Mouse (Mus musculus) C2C12 (cell line): Measurements from ENCODE around the gene Pidd1. TPM values are rescaled to one million over a fixed set of nuclear protein-coding genes. Genes with fewer than 3 reads are reported as not detected.

Experiments
- H3K27me3 ChIP-seq: one replicate; pipeline ENCODE4 v1.6.1; 2011; ENCODE audit not compliant: control insufficient read depth, insufficient read depth, insufficient read length
- H3K36me3 ChIP-seq: one replicate; pipeline ENCODE4 v1.6.1; 2011; ENCODE audit not compliant: control insufficient read depth, insufficient read depth
- H3K4me3 ChIP-seq: one replicate; pipeline ENCODE4 v1.5.1; 2011; ENCODE audit warnings: mild to moderate bottlenecking, control low read depth; ENCODE audit not compliant: poor library complexity, insufficient read depth, severe bottlenecking
- H3K79me2 ChIP-seq: one replicate; pipeline ENCODE4 v1.6.1; 2011; ENCODE audit not compliant: control insufficient read depth, insufficient read depth
- H3K79me3 ChIP-seq: one replicate; pipeline ENCODE4 v1.6.1; 2011; ENCODE audit warnings: low read depth, control low read depth
- H3ac ChIP-seq: one replicate; pipeline ENCODE3; 2011; ENCODE audit warnings: low read depth; ENCODE audit not compliant: control insufficient read depth, insufficient read length
- CEBPB ChIP-seq: IDR thresholded peaks from one replicate; pipeline ENCODE4 v1.6.1; 2011; ENCODE audit warnings: low read depth, mild to moderate bottlenecking, control low read depth, moderate library complexity
- CTCF ChIP-seq: IDR thresholded peaks from one replicate; pipeline ENCODE4 v1.5.1; 2011; ENCODE audit not compliant: control insufficient read depth, insufficient read depth, insufficient read length
- FOSL1 ChIP-seq: IDR thresholded peaks from one replicate; pipeline ENCODE4 v1.8.0; 2011; ENCODE audit warnings: mild to moderate bottlenecking, low read length; ENCODE audit not compliant: poor library complexity, insufficient read depth, severe bottlenecking
- MAX ChIP-seq: IDR thresholded peaks from one replicate; pipeline ENCODE4 v1.6.1; 2011; ENCODE audit warnings: mild to moderate bottlenecking, control low read depth
- MYOD1 ChIP-seq: IDR thresholded peaks from one replicate; pipeline ENCODE4 v1.6.1; 2011; ENCODE audit warnings: low read depth; ENCODE audit not compliant: control insufficient read depth, insufficient read length
- MYOG ChIP-seq: IDR thresholded peaks from one replicate; pipeline ENCODE4 v1.6.1; 2011; ENCODE audit not compliant: control insufficient read depth, insufficient read length; ENCODE audit errors: extremely low read depth
- USF1 ChIP-seq: IDR thresholded peaks from one replicate; pipeline ENCODE4 v1.6.1; 2011; ENCODE audit warnings: low read depth, mild to moderate bottlenecking, control low read depth, moderate library complexity
- polyA plus RNA-seq: library from polyadenylated mRNA; unstranded; fragments of >200 nt; fragmentation: generic; extraction: Trizol; gene quantifications from one replicate; pipeline ENCODE4 v1.2.1, GENCODE M21; 2012; ENCODE audit warnings: missing spikeins

Pidd1 gene
- polyA plus RNA-seq, 1 experiment = 9.5 TPM

- no peak for TF ChIP-seq MAX
- no peak for TF ChIP-seq USF1
- no peak for TF ChIP-seq FOSL1
- TF ChIP-seq CEBPB = no peak
- no peak for TF ChIP-seq MYOD1
- no peak for TF ChIP-seq MYOG
- TF ChIP-seq CTCF = no peak
- Histone ChIP-seq H3K27me3 (no peaks in the 10 kb centered on the region), H3K79me2 (peaks cover 94% of the 10 kb centered on the region), H3K4me3 (peak within 1 kb of the TSS; percentile 76), H3ac (peak within 1 kb of the TSS; percentile 87), H3K36me3 (peaks cover 27% of the 10 kb centered on the region), H3K79me3 (peaks cover 58% of the 10 kb centered on the region)
Observed at GRCm38 (mm10) chr7:141475011-141475804, 31.4 kb upstream of the Pidd1 start, which contains the start of the genes Polr2l and Tspan4. TSS of gene Polr2l (minus strand) at chr7:141475132. TSS of gene Tspan4 (plus strand) at chr7:141475240.

- peaks cover 94% of the 10 kb centered on the region for H3K79me2 ChIP-seq
Observed at GRCm38 (mm10) chr7:141474160-141474559, 30.3 kb upstream of the Pidd1 start.

GRCm38 (mm10) chr7:141472763-141473162 lies 28.9 kb upstream of the Pidd1 start:
- peaks cover 92% of the 10 kb centered on the region for H3K79me2 ChIP-seq
- H3K79me3 ChIP-seq = peaks cover 52% of the 10 kb centered on the region
- no peaks in the 10 kb centered on the region for H3K27me3 ChIP-seq
- TF ChIP-seq FOSL1 = no peak
- no peak for TF ChIP-seq USF1
- no peak for TF ChIP-seq MYOD1
- no peak overlapping the region for H3ac ChIP-seq
- H3K4me3 ChIP-seq = no peak overlapping the region
- H3K36me3 ChIP-seq = peaks cover 33% of the 10 kb centered on the region

More at GRCm38 (mm10) chr7:141474160-141474559, 30.3 kb upstream of the Pidd1 start:
- H3K79me3 ChIP-seq = peaks cover 58% of the 10 kb centered on the region
- no peaks in the 10 kb centered on the region for H3K27me3 ChIP-seq
- peak overlapping the region; percentile 76 for H3K4me3 ChIP-seq
- TF ChIP-seq MYOG (no peak), USF1 (no peak), MAX (no peak), CTCF (no peak), MYOD1 (no peak), CEBPB (no peak), FOSL1 (no peak)
- peak overlapping the region; percentile 87 for H3ac ChIP-seq
- peaks cover 33% of the 10 kb centered on the region for H3K36me3 ChIP-seq

GRCm38 (mm10) chr7:141472226-141472625 lies 28.4 kb upstream of the Pidd1 start:
- H3K27me3 ChIP-seq = no peaks in the 10 kb centered on the region
- H3K79me3 ChIP-seq = peaks cover 48% of the 10 kb centered on the region
- peaks cover 92% of the 10 kb centered on the region for H3K79me2 ChIP-seq
- no peak overlapping the region for H3ac ChIP-seq
- peaks cover 33% of the 10 kb centered on the region for H3K36me3 ChIP-seq
- no peak overlapping the region for H3K4me3 ChIP-seq
- TF ChIP-seq MYOG (no peak), FOSL1 (no peak), CTCF (no peak), MAX (no peak)

- TF ChIP-seq MYOD1 (no peak), FOSL1 (no peak), USF1 (no peak)
- Histone ChIP-seq H3K79me2 (peaks cover 93% of the 10 kb centered on the region), H3K79me3 (peaks cover 44% of the 10 kb centered on the region), H3K36me3 (peaks cover 33% of the 10 kb centered on the region), H3K27me3 (no peaks in the 10 kb centered on the region), H3K4me3 (no peak overlapping the region), H3ac (no peak overlapping the region)
Observed at GRCm38 (mm10) chr7:141471236-141471635, 27.4 kb upstream of the Pidd1 start.

- Histone ChIP-seq H3K27me3 (no peaks in the 10 kb centered on the region), H3K4me3 (no peak overlapping the region), H3K79me3 (peaks cover 41% of the 10 kb centered on the region), H3K79me2 (peaks cover 86% of the 10 kb centered on the region), H3ac (no peak overlapping the region), H3K36me3 (peaks cover 33% of the 10 kb centered on the region)
- TF ChIP-seq MYOD1 (no peak), FOSL1 (no peak), USF1 (no peak), MAX (no peak), CEBPB (no peak)
Observed at GRCm38 (mm10) chr7:141470637-141470944, 26.8 kb upstream of the Pidd1 start.
